Mouse (Mus musculus) small intestine, adult 2 months (tissue): ENCODE results near the gene Snf8.

Experiments used
- CTCF ChIP-seq: fragments of 200-500 bp; IDR thresholded peaks from 2 replicates; pipeline ENCODE4 v1.5.1; 2012; ENCODE audit warnings: low read depth, mild to moderate bottlenecking, control low read depth, inconsistent platforms, low read length, moderate library complexity, mixed read lengths; ENCODE audit not compliant: insufficient replicate concordance, insufficient read length; ENCODE audit errors: extremely low read depth
- POLR2A ChIP-seq: fragments of 200-500 bp; IDR thresholded peaks from 2 replicates; pipeline ENCODE4 v1.6.1; 2012; ENCODE audit warnings: low read depth, mild to moderate bottlenecking, control low read depth, inconsistent platforms, low read length, moderate library complexity

DNA sequence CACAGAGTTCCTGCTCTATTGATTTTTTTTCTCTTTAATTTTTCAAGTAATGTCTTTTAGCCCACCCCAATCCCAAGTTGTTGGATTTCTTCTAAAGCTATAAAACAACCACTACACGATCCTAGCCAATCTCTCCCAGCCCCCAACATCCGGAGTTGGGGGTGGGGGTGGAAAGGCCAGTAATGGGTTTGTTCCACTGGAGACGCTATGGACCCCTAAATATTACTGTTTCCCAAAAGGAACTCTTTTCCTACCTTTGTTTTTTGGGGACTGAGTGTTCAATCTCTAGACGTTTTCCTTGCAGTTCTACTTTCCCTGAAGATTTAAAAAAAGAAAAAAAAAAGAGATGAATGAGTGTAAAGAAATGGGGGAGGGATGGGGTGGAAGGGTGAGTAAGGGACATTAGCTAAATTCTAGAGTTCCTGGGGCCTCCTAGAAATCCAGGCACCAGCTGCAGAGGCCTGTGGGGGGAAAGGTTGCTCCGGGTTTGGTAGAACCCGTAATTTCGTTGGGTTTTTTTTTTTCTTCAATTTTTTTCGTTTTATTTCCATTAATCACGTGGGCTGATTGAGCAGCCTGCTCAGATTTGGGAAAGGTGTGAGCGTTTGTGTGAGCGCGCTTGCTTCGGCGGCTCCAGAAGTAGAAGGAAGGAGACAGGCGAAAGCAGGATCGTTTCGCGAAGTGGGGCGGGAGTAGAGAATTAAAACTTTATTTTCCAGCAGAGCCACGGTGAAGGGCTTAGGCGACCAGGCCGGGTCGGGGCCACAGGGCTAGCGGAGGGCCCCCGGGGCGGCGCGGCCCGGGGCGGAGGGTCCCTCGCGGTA, 30.5 kb upstream of the Snf8 start:
- TF ChIP-seq CTCF = no peak
- no peak for TF ChIP-seq POLR2A
